Mouse (Mus musculus): ENCODE measurements around the gene Spsb3.

- TF ChIP-seq POLR2A (IDR thresholded peaks at IDR 0.05; ENCODE audit: borderline replicate concordance, control insufficient read depth, low read depth, low read length) (no peak), CTCF (IDR thresholded peaks at IDR 0.05; ENCODE audit: control insufficient read depth, insufficient read depth, low read length) (peak; percentile 48; the same call in 1 of the 2 replicates)
Observed at GRCm38 (mm10) chr17:24842631-24843030, 43.8 kb upstream of the Spsb3 start.

Measured in bone marrow, adult 2 months (tissue).